Mouse (Mus musculus): ENCODE data around the gene Itga3. TPM values are rescaled to one million over a fixed set of nuclear protein-coding genes. Genes with fewer than 3 reads are reported as not detected.
A peak's percentile ranks its signal among the peaks of the same experiment; 100 is the strongest.

Gene Itga3
- polyA plus RNA-seq, 1 experiment: 49.4 TPM

DNA sequence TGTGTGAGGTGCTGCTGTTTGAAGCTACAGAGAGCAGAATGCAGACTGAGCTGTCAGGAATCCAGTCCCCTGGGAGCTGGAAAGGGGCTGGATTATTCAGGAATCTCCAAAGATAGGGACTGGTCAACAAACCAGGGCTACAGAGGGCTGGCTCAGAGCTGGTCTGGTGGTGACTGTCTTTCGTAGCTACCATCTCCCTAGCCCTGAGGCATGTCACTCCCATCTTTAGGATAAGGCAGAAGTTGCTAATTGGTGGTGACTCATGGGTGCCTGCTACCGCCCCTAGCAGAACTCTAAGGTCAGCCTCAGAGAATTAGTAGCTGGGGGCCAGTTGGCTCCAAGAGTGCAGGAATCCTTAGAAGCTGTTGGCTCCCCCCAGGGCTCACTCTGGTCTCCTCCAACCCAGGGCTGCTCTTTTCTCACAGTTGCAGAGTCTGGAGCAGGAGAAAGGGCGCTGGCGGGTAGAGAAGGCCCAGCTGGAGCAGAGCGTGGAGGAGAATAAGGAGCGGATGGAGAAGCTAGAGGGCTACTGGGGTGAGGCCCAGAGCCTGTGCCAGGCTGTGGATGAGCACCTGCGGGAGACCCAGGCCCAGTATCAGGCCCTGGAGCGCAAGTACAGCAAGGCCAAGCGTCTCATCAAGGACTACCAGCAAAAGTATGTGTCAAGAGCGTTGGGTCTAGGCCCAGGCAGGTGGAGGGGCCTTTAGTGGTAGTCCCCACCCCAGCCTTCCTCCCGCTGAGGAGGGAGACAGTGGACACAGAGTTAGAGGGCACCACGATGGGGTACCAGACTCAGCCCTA, 72.3 kb downstream of the Itga3 start:
- TF ChIP-seq CTCF (IDR thresholded peaks at IDR 0.05; ENCODE audit: borderline replicate concordance, insufficient read depth, low read depth, low read length) (no peak), POLR2A (IDR thresholded peaks at IDR 0.05; ENCODE audit: borderline replicate concordance, insufficient read depth, low read length) (no peak)
- Histone ChIP-seq H3K4me1 (ENCODE audit: control insufficient read depth, insufficient read depth, low read length) (peaks cover 55% of the 10 kb centered on the region), H3K27ac (ENCODE audit: insufficient read depth, low read length) (peak overlapping the region; percentile 20), H3K27me3 (ENCODE audit: control insufficient read depth, insufficient read depth, low read length) (no peaks in the 10 kb centered on the region), H3K4me3 (replicated peaks; ENCODE audit: insufficient read depth, low read depth, low read length) (no peak overlapping the region)
- WGBS: 37% methylated on average over 12 of the region's 12 CpGs
- DNase-seq: peak; percentile 29 to 59

DNA sequence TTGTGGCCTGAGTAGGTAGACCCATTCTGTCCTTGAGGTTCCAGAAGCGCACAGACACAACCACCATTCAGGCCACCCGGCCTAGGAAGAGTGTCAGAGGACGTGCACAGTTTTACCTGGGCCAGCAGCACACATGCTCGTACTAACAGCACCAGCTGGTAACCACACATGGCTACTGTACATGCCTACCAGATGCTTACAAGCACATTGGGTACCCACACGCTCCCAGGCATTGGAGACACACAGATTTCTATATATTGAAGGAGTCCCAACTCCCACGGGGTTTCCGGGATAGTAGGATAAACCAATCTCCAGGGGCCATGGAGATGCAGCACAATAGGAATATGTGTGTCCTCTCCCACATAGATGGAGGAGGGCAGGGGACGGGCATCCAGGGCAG, 73.9 kb downstream of the Itga3 start:
- Histone ChIP-seq H3K4me1 (ENCODE audit: control insufficient read depth, insufficient read depth, low read length) (peaks cover 65% of the 10 kb centered on the region), H3K4me3 (replicated peaks; ENCODE audit: insufficient read depth, low read depth, low read length) (no peak overlapping the region), H3K27me3 (ENCODE audit: control insufficient read depth, insufficient read depth, low read length) (no peaks in the 10 kb centered on the region), H3K27ac (ENCODE audit: insufficient read depth, low read length) (no peak overlapping the region)
- TF ChIP-seq POLR2A (IDR thresholded peaks at IDR 0.05; ENCODE audit: borderline replicate concordance, insufficient read depth, low read length) (no peak), CTCF (IDR thresholded peaks at IDR 0.05; ENCODE audit: borderline replicate concordance, insufficient read depth, low read depth, low read length) (no peak)
- peak in 1 of 2 experiments; percentile 22 for DNase-seq
- WGBS: 86% methylated on average over 8 of the region's 8 CpGs

DNA sequence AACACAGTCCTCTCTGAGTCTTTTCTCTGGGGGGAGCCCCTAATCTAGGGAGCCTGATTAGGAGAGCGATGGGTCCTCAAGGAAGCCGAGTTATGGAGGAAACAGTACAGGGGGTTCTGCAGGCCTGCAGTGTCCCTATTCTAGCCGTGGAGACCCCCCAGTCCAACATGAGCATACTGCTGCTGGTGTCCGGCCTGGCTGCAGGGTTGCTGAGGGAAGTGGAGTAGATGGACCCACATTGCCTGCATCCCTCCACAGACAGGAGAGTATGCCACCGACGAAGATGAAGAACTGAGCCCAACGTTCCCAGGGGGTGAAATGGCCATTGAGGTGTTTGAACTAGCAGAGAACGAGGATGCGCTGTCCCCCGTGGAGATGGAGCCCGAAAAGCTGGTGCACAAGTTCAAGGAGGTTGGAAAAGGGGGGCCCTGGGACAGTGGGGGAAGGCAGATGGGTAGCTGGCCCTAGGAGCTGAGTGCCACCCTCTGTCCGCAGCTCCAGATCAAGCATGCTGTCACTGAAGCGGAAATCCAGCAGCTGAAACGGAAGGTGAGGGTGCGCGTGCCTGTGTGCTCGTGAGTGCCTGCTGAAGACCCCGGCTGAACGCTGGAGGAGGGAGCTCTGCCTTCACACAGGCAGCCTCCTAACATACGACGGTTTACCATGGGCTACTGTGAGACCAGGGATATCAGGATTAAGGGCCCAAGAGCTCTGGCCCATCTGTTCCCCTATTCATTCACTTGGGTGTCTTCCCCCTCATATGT, 74.8 kb downstream of the Itga3 start:
- Histone ChIP-seq H3K27me3 (ENCODE audit: control insufficient read depth, insufficient read depth, low read length) (no peaks in the 10 kb centered on the region), H3K4me3 (replicated peaks; ENCODE audit: insufficient read depth, low read depth, low read length) (no peak overlapping the region), H3K4me1 (ENCODE audit: control insufficient read depth, insufficient read depth, low read length) (peaks cover 72% of the 10 kb centered on the region), H3K27ac (ENCODE audit: insufficient read depth, low read length) (peak overlapping the region; percentile 4; the same call in 1 of the 2 replicates)
- TF ChIP-seq POLR2A (IDR thresholded peaks at IDR 0.05; ENCODE audit: borderline replicate concordance, insufficient read depth, low read length) (no peak), CTCF (IDR thresholded peaks at IDR 0.05; ENCODE audit: borderline replicate concordance, insufficient read depth, low read depth, low read length) (no peak)
- peak; percentile 27 to 34 for DNase-seq
- WGBS: 41% methylated on average over 21 of the region's 21 CpGs

DNA sequence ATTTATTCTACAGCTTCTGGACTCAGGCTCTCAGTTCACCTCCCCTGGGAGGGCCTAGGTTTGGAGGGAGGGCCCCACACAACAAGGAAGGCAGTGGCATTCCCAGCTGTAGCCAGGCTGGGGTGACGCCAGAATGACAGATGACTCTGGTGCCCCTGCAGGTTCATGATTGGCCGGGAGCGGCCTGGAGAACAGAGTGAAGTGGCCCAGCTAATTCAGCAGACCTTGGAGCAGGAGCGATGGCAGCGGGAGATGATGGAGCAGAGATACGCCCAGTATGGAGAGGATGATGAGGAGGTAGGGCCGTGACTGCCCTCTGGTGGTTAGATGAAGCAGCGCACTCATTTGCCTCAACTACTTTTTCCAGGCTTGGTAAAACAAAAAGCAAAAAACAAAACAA, 75.5 kb downstream of the Itga3 start:
- TF ChIP-seq POLR2A (IDR thresholded peaks at IDR 0.05; ENCODE audit: borderline replicate concordance, insufficient read depth, low read length) (no peak), CTCF (IDR thresholded peaks at IDR 0.05; ENCODE audit: borderline replicate concordance, insufficient read depth, low read depth, low read length) (peak; percentile 94)
- peak overlapping the region; percentile 69 for H3K27ac ChIP-seq (ENCODE audit: insufficient read depth, low read length)
- no peaks in the 10 kb centered on the region for H3K27me3 ChIP-seq (ENCODE audit: control insufficient read depth, insufficient read depth, low read length)
- peak; percentile 89 to 94 for DNase-seq
- H3K4me3 ChIP-seq (replicated peaks; ENCODE audit: insufficient read depth, low read depth, low read length): no peak overlapping the region
- peaks cover 74% of the 10 kb centered on the region for H3K4me1 ChIP-seq (ENCODE audit: control insufficient read depth, insufficient read depth, low read length)
- WGBS: under 1% methylated on average over 8 of the region's 8 CpGs

DNA sequence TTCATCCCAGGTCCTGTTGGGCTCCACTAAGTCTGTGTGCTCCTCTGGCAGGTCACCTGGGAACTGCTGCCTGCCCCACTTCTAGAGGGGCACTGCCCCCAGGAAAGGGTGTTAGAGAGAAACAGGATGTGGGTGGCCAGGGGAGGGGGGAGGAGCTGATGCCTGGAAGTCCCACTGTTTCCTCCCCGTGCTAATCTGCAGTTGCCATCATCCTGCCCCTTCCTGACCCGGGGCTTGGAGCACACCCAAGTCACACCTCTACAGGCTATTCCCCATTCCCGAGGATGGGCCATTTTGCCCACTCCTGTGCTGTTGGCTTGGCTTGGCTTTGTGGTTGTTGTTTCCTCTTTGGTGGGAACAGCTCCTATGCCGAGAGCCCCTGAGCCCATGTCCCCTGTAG, 76.1 kb downstream of the Itga3 start:
- Histone ChIP-seq H3K4me1 (ENCODE audit: control insufficient read depth, insufficient read depth, low read length) (peaks cover 73% of the 10 kb centered on the region), H3K27me3 (ENCODE audit: control insufficient read depth, insufficient read depth, low read length) (no peaks in the 10 kb centered on the region), H3K27ac (ENCODE audit: insufficient read depth, low read length) (peak overlapping the region; percentile 69), H3K4me3 (replicated peaks; ENCODE audit: insufficient read depth, low read depth, low read length) (no peak overlapping the region)
- DNase-seq: peak in 1 of 2 experiments; percentile 59
- TF ChIP-seq CTCF (IDR thresholded peaks at IDR 0.05; ENCODE audit: borderline replicate concordance, insufficient read depth, low read depth, low read length): no peak
- TF ChIP-seq POLR2A (IDR thresholded peaks at IDR 0.05; ENCODE audit: borderline replicate concordance, insufficient read depth, low read length): no peak
- 9% methylated on average over 4 of the region's 4 CpGs for WGBS

DNA sequence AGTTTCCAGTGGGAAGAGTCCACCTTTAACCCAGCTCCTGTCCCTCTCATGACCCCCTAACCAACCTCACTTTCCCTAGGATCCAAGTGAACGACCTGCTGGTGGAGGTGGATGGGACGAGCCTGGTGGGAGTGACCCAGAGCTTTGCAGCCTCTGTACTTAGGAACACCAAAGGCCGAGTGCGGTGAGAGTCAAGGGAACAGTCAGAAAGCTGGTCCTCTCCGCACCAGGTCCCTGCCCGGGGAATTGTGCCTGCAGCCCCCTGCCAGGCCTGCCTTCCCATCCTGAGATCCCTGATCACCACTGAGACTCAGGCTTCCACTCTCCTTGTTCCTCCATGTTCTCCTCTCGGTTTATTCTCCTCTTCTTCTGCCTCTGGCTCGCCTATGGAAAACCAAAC, 76.5 kb downstream of the Itga3 start:
- Histone ChIP-seq H3K4me1 (ENCODE audit: control insufficient read depth, insufficient read depth, low read length) (peaks cover 72% of the 10 kb centered on the region), H3K4me3 (replicated peaks; ENCODE audit: insufficient read depth, low read depth, low read length) (no peak overlapping the region), H3K27ac (ENCODE audit: insufficient read depth, low read length) (peak overlapping the region; percentile 69), H3K27me3 (ENCODE audit: control insufficient read depth, insufficient read depth, low read length) (no peaks in the 10 kb centered on the region)
- WGBS: 73% methylated on average over 8 of the region's 8 CpGs
- DNase-seq: peak in 1 of 2 experiments; percentile 40
- no peak for TF ChIP-seq CTCF (IDR thresholded peaks at IDR 0.05; ENCODE audit: borderline replicate concordance, insufficient read depth, low read depth, low read length)
- TF ChIP-seq POLR2A (IDR thresholded peaks at IDR 0.05; ENCODE audit: borderline replicate concordance, insufficient read depth, low read length): no peak

DNA sequence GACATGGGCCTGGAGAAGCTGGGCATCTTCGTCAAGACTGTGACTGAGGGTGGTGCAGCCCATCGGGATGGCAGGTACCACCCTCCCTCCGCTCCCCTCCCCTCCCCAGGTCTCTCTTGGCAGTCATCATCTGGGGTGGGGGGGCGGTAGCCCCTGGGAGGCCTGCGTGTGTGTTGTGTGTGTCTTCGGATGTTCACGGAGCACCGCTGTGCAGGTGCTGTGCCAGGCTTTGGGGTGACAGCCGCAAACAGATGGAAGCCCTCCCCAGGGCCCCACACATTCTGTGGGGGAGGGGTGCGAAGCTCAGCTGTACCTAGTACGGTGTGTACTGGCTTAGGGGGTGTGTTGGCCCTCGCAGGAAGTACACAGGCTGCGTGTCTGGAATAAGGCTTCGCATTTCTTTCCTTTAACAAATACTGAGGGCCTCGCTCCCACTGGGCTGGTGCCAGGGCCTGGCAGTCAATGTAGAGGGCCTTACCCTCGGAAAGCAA, 78.5 kb downstream of the Itga3 start:
- peak overlapping the region; percentile 36; the same call in 1 of the 2 replicates for H3K27ac ChIP-seq (ENCODE audit: insufficient read depth, low read length)
- no peak for TF ChIP-seq POLR2A (IDR thresholded peaks at IDR 0.05; ENCODE audit: borderline replicate concordance, insufficient read depth, low read length)
- TF ChIP-seq CTCF (IDR thresholded peaks at IDR 0.05; ENCODE audit: borderline replicate concordance, insufficient read depth, low read depth, low read length): no peak
- 13% methylated on average over 16 of the region's 16 CpGs for WGBS

More for the DNA sequence above, 78.5 kb downstream of the Itga3 start:
- H3K4me3 ChIP-seq (replicated peaks; ENCODE audit: insufficient read depth, low read depth, low read length): no peak overlapping the region
- DNase-seq: peak in 1 of 2 experiments; percentile 54
- H3K27me3 ChIP-seq (ENCODE audit: control insufficient read depth, insufficient read depth, low read length): no peaks in the 10 kb centered on the region
- H3K4me1 ChIP-seq (ENCODE audit: control insufficient read depth, insufficient read depth, low read length): peaks cover 62% of the 10 kb centered on the region

Data from cerebellum, adult 2 months (tissue).